Mouse (Mus musculus): ENCODE results near the gene 4921524J17Rik. TPM values are rescaled to one million over a fixed set of nuclear protein-coding genes. Genes with fewer than 3 reads are reported as not detected.

Gene 4921524J17Rik
- polyA plus RNA-seq, 1 experiment from 2014 or later = 71.5 TPM

GRCm38 (mm10) chr8:85396432-85397079, 36.1 kb downstream of the 4921524J17Rik start:
- no peak overlapping the region for H3K4me3 ChIP-seq (replicated peaks; ENCODE audit: low read length)
- 90% methylated on average over 5 of the region's 5 CpGs for WGBS
- H3K9me3 ChIP-seq (ENCODE audit: control insufficient read depth, low read length) = no peaks in the 10 kb centered on the region
- no peak overlapping the region for H3K9ac ChIP-seq (replicated peaks; ENCODE audit: low read depth, low read length)
- no peak overlapping the region for H3K4me2 ChIP-seq (ENCODE audit: low read length)
- H3K27ac ChIP-seq (ENCODE audit: low read length) = no peak overlapping the region
- ATAC-seq = no peak
- no peaks in the 10 kb centered on the region for H3K27me3 ChIP-seq (replicated peaks; ENCODE audit: control insufficient read depth, insufficient read depth, low read length)
- H3K36me3 ChIP-seq (ENCODE audit: control insufficient read depth, insufficient read depth) = no peaks in the 10 kb centered on the region
- H3K4me1 ChIP-seq (replicated peaks; ENCODE audit: control insufficient read depth, insufficient read depth, low read length) = no peaks in the 10 kb centered on the region

- Histone ChIP-seq H3K9ac (replicated peaks; ENCODE audit: low read depth, low read length) (no peak overlapping the region), H3K27ac (ENCODE audit: low read length) (no peak overlapping the region), H3K4me2 (ENCODE audit: low read length) (no peak overlapping the region), H3K4me3 (replicated peaks; ENCODE audit: low read length) (no peak overlapping the region), H3K27me3 (replicated peaks; ENCODE audit: control insufficient read depth, insufficient read depth, low read length) (no peaks in the 10 kb centered on the region), H3K36me3 (ENCODE audit: control insufficient read depth, insufficient read depth) (no peaks in the 10 kb centered on the region), H3K4me1 (replicated peaks; ENCODE audit: control insufficient read depth, insufficient read depth, low read length) (no peaks in the 10 kb centered on the region), H3K9me3 (ENCODE audit: control insufficient read depth, low read length) (no peaks in the 10 kb centered on the region)
- WGBS = 88% methylated on average over 8 of the region's 8 CpGs
- no peak for ATAC-seq
These were observed 36.8 kb downstream of the 4921524J17Rik start for GRCm38 (mm10) chr8:85395681-85396431.

GRCm38 (mm10) chr8:85395017-85395416, 37.6 kb downstream of the 4921524J17Rik start:
- Histone ChIP-seq H3K4me1 (replicated peaks; ENCODE audit: control insufficient read depth, insufficient read depth, low read length) (no peaks in the 10 kb centered on the region), H3K9me3 (ENCODE audit: control insufficient read depth, low read length) (no peaks in the 10 kb centered on the region), H3K9ac (replicated peaks; ENCODE audit: low read depth, low read length) (no peak overlapping the region), H3K27me3 (replicated peaks; ENCODE audit: control insufficient read depth, insufficient read depth, low read length) (no peaks in the 10 kb centered on the region), H3K36me3 (ENCODE audit: control insufficient read depth, insufficient read depth) (no peaks in the 10 kb centered on the region), H3K4me3 (replicated peaks; ENCODE audit: low read length) (no peak overlapping the region), H3K4me2 (ENCODE audit: low read length) (no peak overlapping the region), H3K27ac (ENCODE audit: low read length) (no peak overlapping the region)
- no peak for ATAC-seq
- WGBS = 81% methylated on average over 3 of the region's 3 CpGs

DNA sequence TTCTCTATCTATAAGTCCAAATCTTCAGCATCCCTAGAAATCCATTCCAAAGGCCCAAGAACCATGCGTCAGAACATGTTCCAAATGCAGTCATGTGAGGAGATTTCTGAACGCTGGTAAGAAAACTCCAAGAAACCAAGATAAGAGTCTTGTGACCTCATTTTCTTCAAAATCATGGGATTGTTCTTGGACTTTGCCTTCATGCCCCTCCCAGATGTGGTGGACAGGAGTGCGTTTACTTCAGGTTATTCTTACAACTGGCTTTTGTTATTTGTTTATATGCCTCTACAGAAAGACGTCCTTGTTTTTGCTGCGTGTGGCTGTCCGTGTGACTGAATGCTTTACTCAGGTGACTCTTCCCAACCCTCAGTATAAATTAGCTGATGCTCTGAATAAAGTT, 39.4 kb downstream of the 4921524J17Rik start:
- 92% methylated on average over 6 of the region's 6 CpGs for WGBS
- Histone ChIP-seq H3K27me3 (replicated peaks; ENCODE audit: control insufficient read depth, insufficient read depth, low read length) (no peaks in the 10 kb centered on the region), H3K27ac (ENCODE audit: low read length) (no peak overlapping the region), H3K36me3 (ENCODE audit: control insufficient read depth, insufficient read depth) (no peaks in the 10 kb centered on the region), H3K9me3 (ENCODE audit: control insufficient read depth, low read length) (no peaks in the 10 kb centered on the region), H3K4me3 (replicated peaks; ENCODE audit: low read length) (no peak overlapping the region), H3K9ac (replicated peaks; ENCODE audit: low read depth, low read length) (no peak overlapping the region), H3K4me2 (ENCODE audit: low read length) (no peak overlapping the region), H3K4me1 (replicated peaks; ENCODE audit: control insufficient read depth, insufficient read depth, low read length) (no peaks in the 10 kb centered on the region)
- ATAC-seq = no peak

DNA sequence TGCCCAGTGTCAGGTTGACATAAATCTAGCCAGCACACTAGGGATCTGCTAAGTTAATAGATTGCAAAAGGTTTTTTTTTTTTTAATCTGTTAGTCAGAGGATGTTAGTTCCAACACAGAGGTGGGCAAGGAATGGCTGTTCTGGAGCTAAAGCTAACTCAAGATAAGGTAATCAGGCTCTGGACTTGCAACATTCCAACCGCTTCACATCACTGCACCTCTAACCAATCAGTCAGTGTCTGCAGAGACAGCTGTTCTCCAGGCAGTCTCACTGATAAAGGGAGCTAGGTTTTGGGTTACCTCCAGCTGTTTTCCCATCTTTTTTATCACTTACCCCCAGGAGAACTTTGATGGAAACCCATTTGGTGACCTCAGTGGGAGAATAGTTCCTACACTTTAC, 41.2 kb downstream of the 4921524J17Rik start:
- Histone ChIP-seq H3K9ac (replicated peaks; ENCODE audit: low read depth, low read length) (no peak overlapping the region), H3K4me2 (ENCODE audit: low read length) (no peak overlapping the region), H3K4me1 (replicated peaks; ENCODE audit: control insufficient read depth, insufficient read depth, low read length) (no peaks in the 10 kb centered on the region), H3K27ac (ENCODE audit: low read length) (no peak overlapping the region), H3K9me3 (ENCODE audit: control insufficient read depth, low read length) (no peaks in the 10 kb centered on the region), H3K27me3 (replicated peaks; ENCODE audit: control insufficient read depth, insufficient read depth, low read length) (no peaks in the 10 kb centered on the region), H3K4me3 (replicated peaks; ENCODE audit: low read length) (no peak overlapping the region), H3K36me3 (ENCODE audit: control insufficient read depth, insufficient read depth) (no peaks in the 10 kb centered on the region)
- 92% methylated on average over 1 of the region's 1 CpGs for WGBS
- no peak for ATAC-seq

DNA sequence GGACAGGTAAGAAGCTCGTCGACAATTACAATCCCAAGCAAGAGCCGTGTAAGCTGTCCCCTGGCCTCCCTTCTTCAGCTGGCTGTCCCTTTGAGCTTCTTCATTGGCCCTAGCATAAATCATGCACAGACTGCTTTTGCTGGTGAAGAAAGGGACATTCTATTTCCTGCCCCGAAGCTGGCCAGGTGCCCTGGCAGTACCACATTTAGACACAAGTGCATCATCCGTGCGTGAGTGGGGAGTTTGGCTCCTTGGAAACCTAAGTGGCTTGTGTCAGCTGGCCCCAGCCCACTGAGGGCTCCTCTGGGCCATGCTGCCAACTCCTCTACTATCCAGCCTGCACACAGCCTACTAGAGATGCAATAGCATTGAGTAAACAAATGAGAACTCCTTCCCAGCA, 46.4 kb downstream of the 4921524J17Rik start, which contains the start of gene Mylk3:
Gene Mylk3 (minus strand): TSS at position 141 of the 400 bp plus-strand sequence.
- Histone ChIP-seq H3K27ac (ENCODE audit: low read length) (no peak within 1 kb of the TSS), H3K27me3 (replicated peaks; ENCODE audit: control insufficient read depth, insufficient read depth, low read length) (no peaks in the 10 kb centered on the region), H3K9ac (replicated peaks; ENCODE audit: low read depth, low read length) (no peak within 1 kb of the TSS), H3K4me3 (replicated peaks; ENCODE audit: low read length) (no peak within 1 kb of the TSS), H3K9me3 (ENCODE audit: control insufficient read depth, low read length) (no peaks in the 10 kb centered on the region), H3K4me1 (replicated peaks; ENCODE audit: control insufficient read depth, insufficient read depth, low read length) (no peaks in the 10 kb centered on the region), H3K4me2 (ENCODE audit: low read length) (no peak within 1 kb of the TSS), H3K36me3 (ENCODE audit: control insufficient read depth, insufficient read depth) (no peaks in the 10 kb centered on the region)
- 72% methylated on average over 6 of the region's 6 CpGs for WGBS
- no peak for ATAC-seq

DNA sequence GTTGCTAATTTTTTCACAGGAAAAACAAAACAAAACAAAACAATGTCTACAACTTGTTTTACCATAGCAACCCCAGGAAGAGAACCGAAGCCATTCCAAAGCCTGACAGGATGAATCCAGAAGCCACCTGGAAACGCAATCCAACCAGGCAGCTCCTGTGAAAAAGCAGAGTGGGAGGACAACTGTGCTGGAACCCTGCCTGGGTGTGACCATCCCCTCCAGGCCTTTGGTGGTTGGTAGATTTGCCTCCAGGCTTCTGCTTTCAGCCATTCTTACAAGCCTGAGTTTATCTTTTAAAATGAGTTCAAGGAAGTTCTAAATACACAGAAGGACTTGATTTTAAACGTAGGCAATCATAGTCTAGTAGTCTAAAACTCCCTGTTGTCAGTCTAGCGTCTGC, 50.7 kb downstream of the 4921524J17Rik start:
- no peak overlapping the region for H3K4me3 ChIP-seq (replicated peaks; ENCODE audit: low read length)
- H3K9me3 ChIP-seq (ENCODE audit: control insufficient read depth, low read length) = no peaks in the 10 kb centered on the region
- H3K9ac ChIP-seq (replicated peaks; ENCODE audit: low read depth, low read length) = no peak overlapping the region
- no peak for ATAC-seq
- 83% methylated on average over 4 of the region's 4 CpGs for WGBS
- H3K27ac ChIP-seq (ENCODE audit: low read length) = no peak overlapping the region
- H3K4me1 ChIP-seq (replicated peaks; ENCODE audit: control insufficient read depth, insufficient read depth, low read length) = no peaks in the 10 kb centered on the region
- H3K36me3 ChIP-seq (ENCODE audit: control insufficient read depth, insufficient read depth) = no peaks in the 10 kb centered on the region
- H3K27me3 ChIP-seq (replicated peaks; ENCODE audit: control insufficient read depth, insufficient read depth, low read length) = no peaks in the 10 kb centered on the region
- no peak overlapping the region for H3K4me2 ChIP-seq (ENCODE audit: low read length)

DNA sequence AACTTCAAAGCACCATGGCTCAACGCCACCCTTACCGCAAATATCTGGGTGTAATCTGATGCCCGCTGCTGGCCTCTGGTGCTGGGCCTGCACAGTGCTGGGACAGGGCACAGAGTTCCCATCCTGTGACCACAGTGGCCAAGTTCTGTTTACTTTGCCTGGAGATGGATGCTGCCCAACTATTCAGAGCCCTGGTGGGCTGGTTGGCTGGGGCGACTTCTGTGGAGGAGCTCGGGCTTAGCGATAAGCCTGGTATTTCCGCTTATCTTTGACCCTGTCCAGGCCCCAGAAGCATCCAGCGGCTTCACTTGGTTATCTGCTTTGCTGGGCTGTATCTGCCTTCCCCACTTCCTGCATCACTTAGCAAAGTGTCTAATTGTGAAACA, 51.8 kb downstream of the 4921524J17Rik start:
- no peak overlapping the region for H3K4me2 ChIP-seq (ENCODE audit: low read length)
- 85% methylated on average over 8 of the region's 8 CpGs for WGBS
- no peak for ATAC-seq
- H3K27ac ChIP-seq (ENCODE audit: low read length) = no peak overlapping the region
- H3K9me3 ChIP-seq (ENCODE audit: control insufficient read depth, low read length) = no peaks in the 10 kb centered on the region
- no peaks in the 10 kb centered on the region for H3K27me3 ChIP-seq (replicated peaks; ENCODE audit: control insufficient read depth, insufficient read depth, low read length)
- no peak overlapping the region for H3K4me3 ChIP-seq (replicated peaks; ENCODE audit: low read length)
- no peaks in the 10 kb centered on the region for H3K36me3 ChIP-seq (ENCODE audit: control insufficient read depth, insufficient read depth)
- no peak overlapping the region for H3K9ac ChIP-seq (replicated peaks; ENCODE audit: low read depth, low read length)
- no peaks in the 10 kb centered on the region for H3K4me1 ChIP-seq (replicated peaks; ENCODE audit: control insufficient read depth, insufficient read depth, low read length)

DNA sequence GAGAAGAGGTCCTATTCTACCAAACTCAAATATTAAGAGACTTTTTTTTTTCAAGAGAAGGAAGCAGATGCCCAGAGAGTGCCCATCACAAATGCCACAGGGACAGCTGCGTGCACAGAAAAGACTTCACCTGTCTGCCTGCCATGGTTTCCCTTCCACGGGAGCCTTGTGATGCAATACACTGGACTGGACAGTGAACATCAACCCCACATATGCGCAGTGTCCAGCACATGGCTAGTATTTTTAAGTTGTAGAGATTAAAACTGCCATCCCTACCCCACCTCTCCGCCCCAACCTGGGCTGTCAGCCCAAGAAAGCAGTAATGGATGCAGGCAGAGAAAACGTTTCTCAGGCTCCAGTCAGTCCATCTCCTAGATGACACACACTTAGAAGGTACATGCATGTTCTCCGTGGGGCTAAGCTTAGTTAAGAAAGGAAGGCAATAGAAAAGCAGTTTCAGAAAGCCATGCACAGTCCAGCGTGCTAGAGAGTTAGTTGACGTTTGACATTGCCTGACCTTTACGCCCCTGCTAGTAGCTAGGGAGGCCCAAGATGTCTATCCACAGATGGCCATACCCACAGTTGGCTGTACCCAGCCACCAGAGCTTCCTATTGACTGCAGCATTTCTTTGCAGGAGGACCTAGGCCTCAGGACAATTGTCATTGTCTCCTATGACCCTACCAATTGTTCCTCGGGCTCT, 52.4 kb downstream of the 4921524J17Rik start:
- 88% methylated on average over 10 of the region's 10 CpGs for WGBS
- ATAC-seq = no peak
- Histone ChIP-seq H3K4me1 (replicated peaks; ENCODE audit: control insufficient read depth, insufficient read depth, low read length) (no peaks in the 10 kb centered on the region), H3K4me3 (replicated peaks; ENCODE audit: low read length) (no peak overlapping the region), H3K27me3 (replicated peaks; ENCODE audit: control insufficient read depth, insufficient read depth, low read length) (no peaks in the 10 kb centered on the region), H3K4me2 (ENCODE audit: low read length) (no peak overlapping the region), H3K9ac (replicated peaks; ENCODE audit: low read depth, low read length) (no peak overlapping the region), H3K36me3 (ENCODE audit: control insufficient read depth, insufficient read depth) (no peaks in the 10 kb centered on the region), H3K27ac (ENCODE audit: low read length) (no peak overlapping the region), H3K9me3 (ENCODE audit: control insufficient read depth, low read length) (no peaks in the 10 kb centered on the region)

Measured in forebrain, embryonic 16.5 days (tissue).